Mouse (Mus musculus): Measurements from ENCODE around the gene Ntm.

Gene Ntm

DNA sequence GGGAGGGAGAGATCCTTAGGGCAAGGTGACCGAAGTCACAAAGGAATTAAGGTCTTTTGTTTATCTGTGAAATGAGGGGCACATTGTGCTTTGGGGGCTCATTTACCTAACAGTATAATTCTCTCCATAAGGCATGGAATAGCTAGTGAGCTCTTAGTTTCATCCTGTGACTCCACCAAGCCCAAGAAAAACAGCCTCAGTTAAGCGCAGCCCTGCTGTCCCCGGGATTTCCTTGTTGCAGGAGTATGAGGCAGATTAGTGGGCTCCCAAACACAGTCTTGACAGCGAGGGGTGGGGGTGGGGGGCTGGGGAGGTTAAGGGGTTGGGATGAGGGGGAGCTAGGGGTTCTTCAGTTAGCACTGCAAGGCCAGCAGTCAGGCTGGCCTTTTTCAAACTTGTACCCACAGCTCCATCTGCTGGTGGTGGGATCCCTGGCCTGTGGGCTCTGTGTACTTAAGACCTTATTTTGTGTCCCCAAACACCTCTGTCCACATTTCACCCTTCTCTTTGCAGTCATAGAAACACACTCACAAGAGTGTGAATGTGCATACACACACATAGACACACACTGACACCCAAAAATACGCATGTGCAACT lies 504.9 kb downstream of the Ntm start:
- DNase-seq: peak in 1 of 2 experiments; percentile 19

DNA sequence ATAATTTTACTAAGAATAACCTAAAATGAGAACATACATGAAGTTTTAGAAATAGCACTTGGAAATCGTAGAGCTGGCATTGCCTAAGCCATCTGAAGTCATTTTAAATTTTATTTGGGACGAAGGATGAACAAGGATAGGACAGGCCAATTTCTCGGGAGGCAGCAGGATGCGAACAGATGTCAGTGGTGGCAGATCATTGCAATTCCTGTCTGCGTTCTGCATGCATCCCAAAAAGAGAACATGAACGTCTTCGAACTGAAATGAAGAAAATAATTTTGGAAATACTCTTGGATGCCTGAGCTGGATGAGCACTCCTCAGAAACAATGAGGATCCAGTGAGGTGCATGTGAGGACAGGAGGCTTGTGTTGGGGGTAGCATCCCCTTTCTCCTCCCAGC lies 506.9 kb downstream of the Ntm start:
- DNase-seq: no peak

DNA sequence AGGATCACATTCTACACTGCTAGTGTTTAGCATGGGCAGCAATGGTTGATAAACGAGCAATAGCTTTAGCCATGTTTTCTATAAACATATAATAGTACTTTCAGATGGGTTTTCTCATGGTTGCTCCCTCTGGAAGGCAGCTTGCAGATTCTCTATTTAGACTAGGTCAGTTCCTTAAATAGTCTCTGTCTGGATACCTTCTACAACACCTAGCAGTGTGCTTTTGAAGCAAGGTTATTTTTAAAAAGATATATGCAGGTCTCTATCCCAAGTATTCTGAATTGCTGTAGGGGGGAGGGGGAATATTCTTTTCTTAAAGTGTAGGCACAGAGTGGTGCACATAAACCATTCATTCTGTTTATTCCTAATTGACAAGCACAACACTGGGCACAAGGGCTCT lies 511.7 kb downstream of the Ntm start:
- DNase-seq: no peak

DNA sequence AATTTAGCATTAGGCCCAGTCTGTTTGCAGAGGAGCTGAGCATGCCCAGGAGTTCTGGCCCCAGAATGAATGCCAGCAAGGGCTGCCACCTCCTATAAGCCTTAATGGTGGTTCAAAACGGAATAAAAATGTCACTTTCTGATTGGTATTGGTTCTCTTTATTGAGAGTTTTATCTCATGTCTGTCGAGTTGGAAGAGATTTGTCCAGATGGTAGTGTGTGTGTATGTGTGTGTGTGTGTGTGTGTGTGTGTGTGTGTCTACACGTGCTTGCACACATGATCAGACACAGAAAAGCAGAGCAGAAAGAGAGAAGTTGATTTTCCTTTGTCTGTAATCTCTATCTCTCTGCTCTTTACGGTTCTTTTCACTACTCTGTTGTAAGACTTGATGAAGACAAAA lies 518.9 kb downstream of the Ntm start:
- DNase-seq: no peak

DNA sequence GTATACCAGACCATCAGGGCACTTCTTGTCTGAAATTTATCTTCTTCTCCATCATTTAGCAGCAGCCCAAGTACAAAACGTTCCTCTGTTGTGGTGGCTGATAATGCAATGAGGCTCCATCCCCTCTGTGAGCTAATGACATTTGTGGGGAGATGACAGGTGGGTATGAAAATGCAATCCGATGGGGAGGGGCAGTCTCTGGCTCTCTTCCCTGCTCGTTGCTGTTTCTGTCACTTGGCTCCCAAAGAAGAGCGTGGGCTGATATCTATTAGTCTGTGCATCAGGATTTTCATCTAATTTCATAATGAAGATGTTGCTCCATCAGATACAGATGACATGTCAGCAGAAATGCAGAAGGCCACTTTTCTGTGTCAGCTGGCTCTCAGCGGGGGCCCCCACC lies 523.5 kb downstream of the Ntm start:
- DNase-seq: no peak

DNA sequence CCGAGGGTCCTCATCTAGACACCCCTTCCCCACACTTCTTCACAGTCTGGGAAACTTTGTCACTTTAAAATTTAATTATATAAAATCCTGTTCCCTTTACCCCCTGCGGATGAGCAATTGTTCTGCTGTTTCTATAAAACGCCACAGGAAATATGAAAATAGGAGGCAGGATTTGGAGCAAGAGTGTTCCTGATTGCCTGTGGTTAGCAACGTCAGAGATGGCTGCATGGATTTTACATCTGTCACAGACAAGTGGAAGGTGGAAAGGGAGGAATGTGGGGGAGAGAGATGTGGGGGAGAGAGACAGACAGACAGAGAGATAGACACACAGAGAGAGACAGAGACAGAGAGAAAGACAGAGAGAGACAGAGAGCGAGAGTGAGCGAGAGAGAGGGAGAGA lies 528.3 kb downstream of the Ntm start:
- no peak for DNase-seq

DNA sequence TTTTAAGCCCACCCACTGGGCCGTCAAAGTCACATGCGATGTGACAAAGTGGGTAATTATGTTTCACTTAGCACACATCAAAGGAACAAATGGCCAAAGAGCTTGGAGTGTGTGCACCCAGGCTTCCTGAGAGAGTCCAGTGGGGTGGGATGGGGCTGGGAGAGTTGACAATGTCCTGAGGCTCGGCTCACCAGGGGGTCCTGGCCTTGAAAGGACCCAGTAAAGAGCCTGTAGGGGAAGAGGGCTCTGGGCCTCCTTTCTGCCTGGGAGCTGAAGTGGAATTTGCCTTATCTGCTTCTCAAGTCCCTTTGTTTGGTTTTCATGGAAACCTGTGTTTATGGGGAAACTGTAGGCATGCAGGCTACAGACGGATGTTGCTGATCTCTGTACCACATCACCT lies 529.0 kb downstream of the Ntm start:
- DNase-seq: no peak

DNA sequence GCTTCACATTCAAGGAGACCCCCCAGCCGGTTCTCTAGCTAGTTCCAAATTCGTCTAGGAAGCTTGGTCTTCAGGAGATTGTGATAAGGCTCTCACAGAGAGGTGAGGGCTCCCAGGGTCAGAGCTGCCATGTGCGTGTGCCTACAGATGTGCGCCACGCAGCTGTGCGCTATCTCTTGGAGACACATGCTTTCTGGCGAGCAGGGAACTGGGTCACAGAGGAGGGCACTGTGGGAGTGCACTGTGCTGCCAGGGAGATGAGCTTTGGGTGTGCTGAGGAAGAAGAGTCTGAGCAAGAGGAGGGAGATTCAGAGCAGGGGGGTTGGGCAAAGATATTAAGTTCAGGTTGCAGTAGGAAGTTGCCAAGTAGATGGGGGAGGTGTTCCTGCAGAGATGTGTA lies 529.8 kb downstream of the Ntm start:
- DNase-seq: no peak

DNA sequence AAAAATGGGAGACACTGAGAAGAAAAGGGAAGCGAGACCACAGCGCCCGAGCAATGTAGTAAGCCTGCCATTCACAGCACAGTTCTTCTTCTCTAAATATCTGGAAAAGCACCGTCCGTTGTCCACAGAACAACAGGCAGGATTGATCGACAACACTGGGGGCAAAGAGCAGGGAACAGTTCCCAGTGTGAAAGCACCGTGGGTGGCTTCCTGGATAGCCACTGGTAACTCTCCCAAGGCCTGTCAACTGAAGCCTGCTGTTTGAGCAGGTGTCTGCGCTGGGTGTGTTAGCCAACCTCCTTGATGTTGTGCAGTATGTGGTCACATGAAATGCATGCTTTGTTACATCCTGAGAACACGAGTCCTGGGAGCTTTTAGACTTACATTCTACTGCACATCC lies 531.4 kb downstream of the Ntm start:
- DNase-seq: no peak

DNA sequence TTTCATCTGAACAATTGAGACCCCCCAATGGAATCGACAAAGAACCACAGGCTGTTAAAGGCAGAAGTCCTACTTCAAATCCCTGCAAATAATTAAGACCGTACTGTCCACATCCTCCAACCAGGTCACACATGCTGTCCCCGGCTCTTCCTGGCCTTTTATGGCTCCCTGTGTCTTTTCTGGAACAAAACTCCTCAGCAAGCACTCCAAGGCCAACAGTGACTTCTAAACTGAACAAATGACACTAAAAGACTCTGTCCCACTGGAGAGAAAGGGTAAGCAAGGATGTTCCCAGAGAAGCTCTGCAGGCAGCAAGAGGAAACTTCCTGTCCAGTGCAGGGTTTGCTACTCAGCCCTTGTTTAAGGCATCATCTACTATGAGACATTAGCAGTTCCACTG lies 532.8 kb downstream of the Ntm start:
- DNase-seq: no peak

DNA sequence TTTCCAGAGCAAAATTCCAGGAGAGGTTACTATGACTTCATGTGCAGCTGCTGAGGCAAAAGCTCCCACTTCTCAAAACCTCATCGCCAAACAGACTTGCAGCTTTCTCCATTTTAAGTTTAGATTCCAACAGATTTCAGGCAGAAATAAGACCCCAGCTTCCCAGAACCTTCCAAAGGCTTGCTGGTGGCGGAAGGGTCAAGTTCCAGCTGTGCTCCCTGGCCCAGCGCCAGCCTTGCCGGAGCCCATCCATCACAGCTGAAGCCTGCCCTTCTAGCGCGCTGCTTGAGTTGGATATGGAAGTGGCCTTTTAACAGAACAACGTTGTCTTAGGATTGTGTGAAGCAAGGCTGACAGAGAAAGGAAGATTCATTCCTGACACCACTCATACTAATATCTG lies 534.6 kb downstream of the Ntm start:
- DNase-seq: no peak

DNA sequence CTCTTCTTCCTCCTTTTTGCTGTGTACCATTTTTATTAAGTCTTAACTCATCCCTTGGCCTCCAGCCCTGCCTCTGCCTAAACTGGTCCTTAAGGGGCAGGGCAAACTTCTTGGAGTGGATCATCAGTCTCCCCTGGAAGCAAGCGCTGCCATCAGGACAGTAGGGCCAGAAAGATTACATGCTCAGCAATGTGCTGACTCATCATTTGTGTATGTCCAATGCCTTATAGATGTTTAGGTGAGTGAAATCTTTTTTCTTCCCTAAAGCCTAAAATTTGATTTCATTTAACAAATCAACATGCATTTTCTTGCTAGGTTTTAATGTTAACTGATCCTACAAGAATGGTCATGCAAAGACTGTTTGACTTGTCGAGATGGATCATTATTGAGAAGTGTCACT lies 536.7 kb downstream of the Ntm start:
- no peak for DNase-seq

DNA sequence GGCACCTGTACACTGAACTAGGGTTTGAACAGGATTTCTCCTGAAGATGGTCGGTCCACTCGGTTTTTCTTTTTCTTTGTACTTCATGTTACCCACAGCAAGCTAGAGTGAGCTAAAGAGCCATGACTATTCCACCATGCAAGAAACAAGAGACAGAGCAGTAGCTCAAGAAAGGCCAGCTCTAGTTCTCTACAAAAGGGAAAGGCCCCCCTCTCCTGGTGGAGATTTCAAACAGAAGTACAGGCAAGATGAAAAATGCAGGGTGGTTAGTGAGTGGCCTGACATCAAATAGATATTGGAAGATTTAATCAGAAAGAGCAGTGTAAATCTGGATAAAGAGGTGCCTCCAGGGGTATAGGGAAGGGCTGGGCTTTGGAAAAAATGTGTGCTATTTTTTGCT lies 547.4 kb downstream of the Ntm start:
- DNase-seq: no peak

DNA sequence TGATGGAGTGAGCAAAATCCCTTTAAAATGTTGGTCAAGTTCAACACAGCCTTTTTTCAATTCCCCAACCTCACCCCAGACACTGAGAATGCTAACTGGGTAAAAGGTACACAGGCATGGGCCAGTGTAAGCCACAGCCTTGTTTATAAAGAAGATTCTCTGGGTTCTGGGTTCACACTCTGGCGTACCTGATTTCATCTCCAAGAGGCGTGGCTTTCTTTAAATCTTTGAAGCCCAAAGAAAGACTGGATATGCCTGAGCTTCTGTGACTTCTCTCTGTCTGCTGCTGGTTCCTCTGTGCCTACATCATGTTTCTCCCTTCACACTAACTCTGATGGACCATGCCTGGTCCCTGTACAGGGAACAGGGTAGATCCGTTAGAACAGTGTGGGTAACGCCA lies 549.8 kb downstream of the Ntm start:
- DNase-seq: no peak

DNA sequence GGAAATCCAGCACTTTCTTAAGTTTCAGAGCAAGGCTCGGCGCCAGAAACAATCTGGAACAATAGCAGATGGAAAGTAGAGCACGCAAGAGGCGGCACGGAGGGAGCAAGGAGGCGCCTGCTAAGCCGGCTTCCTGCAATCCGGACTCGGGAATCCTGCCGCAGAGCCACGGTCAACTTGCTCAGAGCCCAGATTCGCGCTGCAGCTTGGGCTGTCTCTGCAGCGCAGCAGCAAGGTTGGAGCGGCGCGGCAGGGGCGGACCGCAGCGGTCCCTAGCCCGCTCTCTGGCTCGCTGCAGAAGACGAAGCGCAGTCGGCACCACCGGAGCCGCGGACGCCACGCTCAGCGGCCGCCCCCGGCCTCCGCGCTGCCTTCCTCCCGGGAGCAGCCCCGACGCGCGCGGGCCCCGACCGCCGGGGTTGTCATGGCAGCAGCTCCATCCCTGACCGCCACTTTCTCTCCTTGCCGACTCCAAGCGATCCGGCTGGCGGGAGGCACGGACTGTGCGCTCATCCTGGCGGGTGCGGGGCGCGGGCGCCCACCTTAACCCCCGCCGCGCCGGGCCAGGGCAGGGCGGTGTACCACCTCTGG lies 550.7 kb downstream of the Ntm start:
- DNase-seq: no peak

DNA sequence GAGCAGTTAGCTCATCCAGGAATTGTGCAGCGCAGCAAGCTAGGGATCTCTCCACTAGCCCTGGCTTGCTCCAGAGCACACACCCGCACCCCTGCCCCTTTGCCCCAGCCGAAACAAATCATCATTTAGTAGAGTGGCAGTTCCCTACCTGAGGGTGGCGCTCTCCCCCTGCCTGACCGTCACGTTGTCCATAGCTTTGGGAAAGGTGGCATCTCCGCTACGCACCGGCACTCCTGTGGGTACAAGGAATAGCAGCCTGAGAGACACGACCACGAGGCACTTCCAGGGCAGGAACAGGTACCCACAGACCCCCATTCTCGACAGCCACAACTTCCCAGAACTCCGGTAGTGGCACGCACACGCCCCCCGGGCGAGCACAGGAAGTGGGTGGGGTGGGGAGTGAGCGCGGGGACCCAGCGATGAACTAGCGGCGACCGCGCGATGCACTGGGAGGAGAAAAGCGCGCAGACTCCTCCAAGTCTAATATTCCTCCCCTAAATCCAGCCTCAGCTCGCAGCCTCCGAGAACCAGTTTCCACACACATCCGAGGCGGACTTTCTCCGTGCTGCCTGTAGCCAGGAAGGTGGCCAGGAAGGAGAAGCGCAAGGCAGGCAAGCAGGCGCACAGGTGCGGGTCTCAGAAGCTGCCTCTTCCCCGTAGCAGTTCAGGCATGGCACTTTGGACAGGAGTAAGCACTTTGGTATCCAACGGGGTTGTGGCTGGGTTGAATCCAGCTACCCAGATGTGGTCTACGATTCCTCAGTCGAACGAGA lies 551.3 kb downstream of the Ntm start:
- no peak for DNase-seq

DNA sequence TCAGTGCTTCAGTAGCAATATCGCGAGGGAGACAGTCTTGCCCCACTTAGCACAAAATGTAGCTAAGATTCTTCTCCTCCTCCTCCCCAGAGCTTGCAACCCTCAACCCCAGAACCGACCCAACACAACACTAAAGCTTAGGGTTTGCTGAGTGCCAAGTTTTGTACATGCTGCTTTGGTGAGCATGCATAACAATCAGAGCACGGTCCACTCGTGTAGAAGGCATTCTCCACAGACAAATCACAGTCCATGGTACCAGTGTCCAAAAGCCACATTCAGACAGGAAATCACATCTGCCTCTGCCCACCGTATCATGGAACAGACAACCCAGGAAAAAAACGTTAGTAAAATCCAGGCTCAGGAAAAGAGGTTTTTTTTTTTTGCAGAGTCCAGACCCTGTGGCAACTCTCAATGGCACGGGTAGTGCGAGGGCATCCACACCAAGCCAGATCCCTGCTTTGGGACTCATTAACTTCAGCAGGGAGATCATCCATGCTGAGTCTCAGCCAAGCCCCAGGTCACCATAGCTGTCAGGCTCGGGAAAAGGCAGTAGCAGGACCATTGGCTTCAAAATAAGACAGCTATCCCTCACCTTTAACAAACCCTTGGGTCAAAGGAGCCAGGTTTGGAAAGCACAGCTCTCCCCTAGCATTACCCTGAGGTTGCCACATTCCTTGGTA lies 552.1 kb downstream of the Ntm start:
- DNase-seq: no peak

DNA sequence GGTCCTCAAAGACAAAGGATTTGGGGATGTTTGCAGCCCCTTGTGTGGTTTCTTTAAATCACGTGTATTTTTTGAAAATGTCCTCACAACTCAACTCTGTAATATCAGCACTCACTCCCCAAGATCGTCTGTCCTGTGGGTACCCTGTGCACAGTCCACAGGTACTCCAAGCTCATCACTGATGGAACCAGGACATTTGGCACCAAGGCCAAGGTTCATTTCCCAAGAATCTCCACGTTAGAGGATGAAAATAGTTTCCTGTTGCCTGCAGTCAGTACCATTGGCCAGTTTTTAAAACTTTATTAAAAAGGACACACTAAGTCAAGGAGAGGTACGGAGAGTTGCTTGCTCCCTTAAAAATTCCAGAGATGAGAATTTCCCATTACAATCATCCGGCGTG lies 552.7 kb downstream of the Ntm start:
- DNase-seq: no peak

DNA sequence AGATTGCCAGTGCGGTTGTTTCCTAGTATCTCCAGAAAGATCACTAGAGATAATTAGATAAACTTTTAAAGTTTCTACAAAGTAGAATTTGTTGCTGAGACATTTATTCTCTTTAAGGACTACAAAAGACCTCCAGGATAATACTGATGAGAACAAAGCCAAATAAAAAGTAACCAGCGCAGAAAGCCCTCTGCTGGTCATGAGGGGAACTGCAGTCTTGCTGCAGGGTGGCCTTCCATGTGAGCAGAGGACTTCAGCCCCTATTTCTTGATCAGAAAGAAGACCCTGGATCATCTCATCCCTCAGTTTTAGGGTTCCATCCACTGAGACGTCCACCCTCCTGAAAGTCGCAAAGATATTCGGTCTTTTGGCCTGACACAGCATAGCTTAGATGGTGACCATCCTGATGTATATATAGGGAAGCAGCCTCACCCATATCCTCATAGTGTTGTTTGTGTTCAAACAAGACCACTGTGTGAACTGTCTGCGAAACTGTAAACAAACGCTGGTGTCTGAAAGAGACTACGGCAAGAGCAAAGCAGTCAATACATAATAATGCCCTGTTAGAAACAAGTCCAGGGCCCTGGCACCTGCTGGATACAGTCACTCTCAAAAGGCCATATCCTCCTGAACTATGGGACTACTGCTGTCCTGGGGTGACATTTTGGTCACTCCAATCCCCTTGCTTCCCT lies 553.6 kb downstream of the Ntm start:
- DNase-seq: peak in 1 of 2 experiments; percentile 5

DNA sequence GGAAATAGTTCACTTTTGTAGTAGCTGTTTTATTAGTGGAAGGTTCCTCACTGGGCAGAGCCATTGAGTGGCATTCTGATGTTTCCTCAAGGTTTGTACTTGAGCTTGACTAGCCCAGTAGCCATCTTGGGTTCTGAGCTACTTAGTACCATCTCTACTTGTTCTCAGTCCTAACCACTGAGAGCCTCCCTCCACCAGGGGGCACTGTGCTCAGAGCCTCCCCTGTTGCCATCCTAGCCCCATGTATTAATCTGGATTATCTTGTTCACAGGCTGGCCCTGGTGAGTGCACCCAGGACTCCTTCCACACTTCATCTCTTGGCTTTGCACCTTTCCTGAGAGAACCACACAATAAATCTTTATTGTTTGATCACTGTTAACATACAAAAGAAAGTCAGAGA lies 555.0 kb downstream of the Ntm start:
- peak; percentile 6 to 19 for DNase-seq

DNA sequence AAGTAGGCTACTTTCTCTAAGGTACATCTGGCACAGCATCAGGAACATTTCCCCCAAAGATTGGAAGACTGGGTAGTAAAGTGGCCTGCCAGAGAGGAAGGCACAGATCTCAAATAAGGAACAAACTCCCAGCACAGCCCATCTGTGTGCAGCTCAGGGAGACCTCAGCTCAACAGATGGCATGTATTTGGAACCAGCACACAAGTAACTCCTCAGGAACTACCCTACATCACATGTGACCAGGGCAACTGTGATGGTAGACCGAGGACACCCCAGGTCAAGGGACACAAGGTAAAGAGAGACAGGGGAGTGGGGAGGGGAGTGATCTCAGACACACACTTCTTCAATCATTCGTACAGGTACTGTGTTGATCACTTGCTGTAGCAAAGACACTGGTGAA lies 556.0 kb downstream of the Ntm start:
- DNase-seq: no peak

DNA sequence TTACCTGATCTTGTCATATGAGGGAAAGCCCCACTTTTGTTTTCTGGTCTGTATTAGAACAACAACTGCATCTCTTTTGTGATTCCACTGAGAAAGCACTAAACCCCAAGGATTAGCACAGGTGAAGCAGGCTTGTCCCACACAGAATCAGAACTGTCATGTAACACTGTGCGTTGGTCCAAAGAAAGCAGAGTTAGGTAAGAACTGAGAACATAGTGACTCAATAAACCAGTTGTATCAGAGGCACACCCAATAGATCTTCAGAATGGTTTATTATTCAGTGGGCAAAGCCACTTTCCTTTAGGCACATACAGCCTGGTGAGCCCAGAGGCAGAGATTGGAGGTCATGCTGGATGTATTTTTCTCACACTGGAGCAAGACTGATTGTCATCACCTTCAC lies 556.9 kb downstream of the Ntm start:
- DNase-seq: no peak

DNA sequence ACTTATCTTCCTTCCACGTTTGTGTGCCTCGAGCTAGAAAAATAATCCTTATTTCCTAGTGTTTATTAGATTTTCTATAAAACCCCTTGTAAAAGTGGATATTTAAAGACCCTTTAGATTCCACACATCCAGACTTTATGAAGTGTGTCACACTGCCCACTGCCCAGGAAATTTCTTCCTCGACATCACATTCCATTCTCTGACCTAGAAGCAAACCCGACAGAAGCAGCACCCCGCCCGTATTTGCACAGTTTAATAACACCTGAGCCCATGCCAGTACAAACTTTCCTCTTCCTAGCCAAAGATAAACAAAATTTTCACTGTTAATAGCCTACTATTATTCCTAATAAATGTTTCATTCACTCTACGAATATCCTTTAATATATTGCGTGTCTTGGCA lies 562.8 kb downstream of the Ntm start:
- no peak for DNase-seq
